Mouse (Mus musculus) intestine, embryonic 15.5 days (tissue): ENCODE measurements around the gene Catsper3. TPM values are rescaled to one million over a fixed set of nuclear protein-coding genes. Genes with fewer than 3 reads are reported as not detected.

Source experiments
- ATAC-seq: fragments of 200-750 bp; cut with Nextera tagmentation; 2 replicates; pipeline ENCODE4 v1.8.0; 2017; ENCODE audit warnings: moderate TSS enrichment, moderate library complexity
- H3K27ac ChIP-seq: fragments of 300-500 bp; sonication (generic); 2 replicates; pipeline ENCODE4 v1.5.1; 2015; ENCODE audit warnings: mild to moderate bottlenecking, inconsistent platforms
- H3K27me3 ChIP-seq: fragments of 300-500 bp; sonication (generic); replicated peaks from 2 replicates; pipeline ENCODE4 v1.6.1; 2015; ENCODE audit warnings: inconsistent platforms
- H3K36me3 ChIP-seq: fragments of 300-500 bp; sonication (generic); 2 replicates; pipeline ENCODE4 v1.6.1; 2015; ENCODE audit warnings: inconsistent platforms
- H3K4me1 ChIP-seq: fragments of 300-500 bp; sonication (generic); replicated peaks from 2 replicates; pipeline ENCODE4 v1.6.1; 2015; ENCODE audit warnings: inconsistent platforms
- H3K4me2 ChIP-seq: fragments of 300-500 bp; sonication (generic); replicated peaks from 2 replicates; pipeline ENCODE4 v1.6.1; 2015; ENCODE audit warnings: mild to moderate bottlenecking, inconsistent platforms
- H3K4me3 ChIP-seq: fragments of 300-500 bp; sonication (generic); replicated peaks from 2 replicates; pipeline ENCODE4 v1.5.1; 2015; ENCODE audit warnings: inconsistent platforms
- H3K9ac ChIP-seq: fragments of 300-500 bp; sonication (generic); 2 replicates; pipeline ENCODE4 v1.6.1; 2015; ENCODE audit warnings: inconsistent platforms
- H3K9me3 ChIP-seq: fragments of 300-500 bp; sonication (generic); 2 replicates; pipeline ENCODE4 v1.6.1; 2016; ENCODE audit warnings: inconsistent platforms
- WGBS: fragments of 180-500 bp; shearing (Covaris S2); methylation state at CpG from one replicate; pipeline ENCODE4 v1.1.7; 2015; 5-methylcytosine and 5-hydroxymethylcytosine counted together
- polyA plus RNA-seq: library from polyadenylated mRNA; unstranded; fragments of >200 nt; fragmentation: Nextera tagmentation; extraction: Ambion mirVana; gene quantifications from 2 replicates; pipeline ENCODE4 v1.2.1, GENCODE M21; 2015

The Catsper3 gene
- not detected in 2 replicates for polyA plus RNA-seq

DNA sequence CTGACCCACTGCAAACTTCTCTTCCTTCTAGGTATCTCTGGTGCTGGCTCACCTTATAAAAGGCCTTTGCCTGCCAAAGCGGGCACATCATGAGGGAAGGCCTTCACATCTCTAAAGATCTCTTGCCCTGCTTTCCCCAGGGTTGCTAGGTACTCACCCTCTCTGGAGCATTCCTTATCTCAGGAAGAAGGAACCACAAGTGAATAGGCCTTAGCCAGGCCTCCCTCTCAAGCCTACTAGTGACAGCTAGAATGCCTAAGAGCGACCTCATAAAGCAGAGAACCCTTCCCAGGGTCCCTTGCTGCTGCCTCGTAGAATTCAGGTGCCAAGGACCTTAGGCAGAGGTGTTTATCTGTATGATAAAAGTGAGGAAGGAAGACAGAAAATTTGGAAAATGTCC lies at the start of gene Catsper3:
TSS of gene Catsper3 (plus strand) at position 301 of the 400 bp plus-strand sequence.
- Histone ChIP-seq H3K4me2 (no peak within 1 kb of the TSS), H3K9me3 (no peaks in the 10 kb centered on the region), H3K9ac (no peak within 1 kb of the TSS), H3K4me1 (no peaks in the 10 kb centered on the region), H3K27me3 (no peaks in the 10 kb centered on the region), H3K27ac (no peak within 1 kb of the TSS), H3K36me3 (no peaks in the 10 kb centered on the region), H3K4me3 (no peak within 1 kb of the TSS)
- 73% methylated on average over 3 of the region's 3 CpGs for WGBS
- no peak for ATAC-seq

DNA sequence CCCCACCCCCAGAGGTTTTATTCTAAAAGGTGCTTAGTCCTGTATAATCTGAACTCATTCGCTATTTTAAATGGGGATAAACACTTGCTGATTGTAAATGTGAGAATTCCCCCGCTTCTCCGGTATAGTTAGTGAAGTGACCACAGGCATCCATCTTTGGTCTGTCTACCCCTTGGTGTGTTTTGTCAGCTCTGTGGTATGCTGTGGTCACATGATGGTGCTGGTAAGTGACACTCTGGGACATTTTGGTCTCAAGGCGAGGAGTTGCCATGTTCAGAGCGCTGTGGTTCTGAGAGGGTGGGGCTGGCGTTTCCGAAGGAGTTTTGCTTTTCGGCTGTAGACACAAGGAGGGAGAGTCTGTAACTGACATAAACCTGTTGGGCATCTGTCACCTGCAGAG lies 46.5 kb upstream of the Catsper3 start:
- no peak overlapping the region for H3K9ac ChIP-seq
- H3K27me3 ChIP-seq: no peaks in the 10 kb centered on the region
- no peak overlapping the region for H3K4me3 ChIP-seq
- ATAC-seq: no peak
- H3K9me3 ChIP-seq: no peaks in the 10 kb centered on the region
- no peak overlapping the region for H3K4me2 ChIP-seq
- no peak overlapping the region for H3K27ac ChIP-seq
- WGBS: 87% methylated on average over 8 of the region's 8 CpGs
- no peaks in the 10 kb centered on the region for H3K36me3 ChIP-seq
- H3K4me1 ChIP-seq: no peaks in the 10 kb centered on the region

DNA sequence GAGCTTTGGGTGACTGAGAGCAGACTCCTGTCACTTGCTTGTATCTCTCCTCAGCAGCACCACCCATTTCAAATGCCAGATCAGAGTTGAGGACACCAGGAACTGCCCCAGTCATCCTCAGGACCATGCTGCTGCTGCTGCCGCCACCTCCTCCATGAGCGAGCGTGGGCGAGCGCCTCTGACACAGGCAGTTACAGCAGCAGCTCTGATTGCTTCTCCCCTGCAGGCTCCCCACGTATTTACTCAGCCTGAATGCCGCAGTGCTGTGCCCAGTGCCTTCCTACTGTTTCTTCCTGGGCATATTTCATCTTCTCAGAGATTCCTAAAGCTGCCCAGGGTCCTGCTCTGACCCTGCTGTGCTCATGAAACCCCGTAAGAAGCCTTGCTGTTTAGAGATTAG lies 42.1 kb upstream of the Catsper3 start:
- ATAC-seq: no peak
- Histone ChIP-seq H3K9ac (no peak overlapping the region), H3K4me2 (no peak overlapping the region), H3K4me3 (no peak overlapping the region), H3K4me1 (no peaks in the 10 kb centered on the region), H3K27ac (no peak overlapping the region), H3K27me3 (no peaks in the 10 kb centered on the region), H3K36me3 (no peaks in the 10 kb centered on the region), H3K9me3 (no peaks in the 10 kb centered on the region)
- WGBS: 69% methylated on average over 8 of the region's 8 CpGs

DNA sequence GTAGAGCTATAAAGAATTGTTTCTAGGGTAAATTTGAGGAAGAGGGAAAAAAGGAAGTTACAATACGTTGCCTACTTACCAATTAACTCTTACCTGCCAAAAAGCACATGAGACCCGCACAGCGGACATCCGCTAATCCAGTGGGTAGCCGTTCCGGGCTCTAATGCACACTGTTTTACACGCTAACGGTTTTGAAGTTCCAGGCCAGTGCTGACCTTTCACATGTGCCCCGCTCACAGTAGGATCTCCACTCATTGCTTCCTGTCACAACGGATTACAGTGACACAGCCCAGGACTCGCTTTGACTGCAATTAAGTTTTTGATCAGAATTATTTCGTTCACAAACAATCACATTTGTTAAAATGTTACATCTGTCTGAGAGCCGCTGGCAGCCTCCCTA lies 30.0 kb upstream of the Catsper3 start:
- Histone ChIP-seq H3K9ac (no peak overlapping the region), H3K4me1 (peaks cover 4% of the 10 kb centered on the region; the same call in 1 of the 2 replicates), H3K4me3 (no peak overlapping the region), H3K9me3 (no peaks in the 10 kb centered on the region), H3K27ac (no peak overlapping the region), H3K27me3 (no peaks in the 10 kb centered on the region), H3K36me3 (no peaks in the 10 kb centered on the region), H3K4me2 (no peak overlapping the region)
- 58% methylated on average over 13 of the region's 13 CpGs for WGBS
- no peak for ATAC-seq

DNA sequence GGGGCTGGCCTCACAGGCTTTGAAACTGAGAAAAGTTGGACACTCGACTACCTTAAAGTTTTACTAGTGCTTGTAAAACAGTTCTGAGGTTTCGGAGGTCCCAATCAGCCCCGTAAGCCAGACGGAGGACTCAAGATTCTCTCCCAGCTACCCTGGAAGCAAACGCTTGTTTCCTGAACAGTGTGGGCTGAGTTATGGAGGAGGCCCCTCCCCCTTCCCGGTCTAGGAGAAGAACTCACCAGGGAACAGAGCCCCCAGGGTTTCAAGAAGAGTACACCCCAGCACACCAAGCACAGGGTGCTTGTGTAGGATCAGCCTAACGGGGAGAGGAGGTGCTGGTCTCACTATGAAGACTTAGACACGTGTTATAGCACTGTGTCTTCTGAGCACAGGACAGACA lies 27.6 kb upstream of the Catsper3 start:
- peak; percentile 72 for ATAC-seq
- no peaks in the 10 kb centered on the region for H3K36me3 ChIP-seq
- peaks cover 4% of the 10 kb centered on the region; the same call in 1 of the 2 replicates for H3K4me1 ChIP-seq
- no peak overlapping the region for H3K4me3 ChIP-seq
- H3K9ac ChIP-seq: no peak overlapping the region
- peak overlapping the region; percentile 39 for H3K4me2 ChIP-seq
- no peaks in the 10 kb centered on the region for H3K27me3 ChIP-seq
- H3K9me3 ChIP-seq: no peaks in the 10 kb centered on the region
- H3K27ac ChIP-seq: no peak overlapping the region
- WGBS: 31% methylated on average over 8 of the region's 8 CpGs

- WGBS: 91% methylated on average over 6 of the region's 6 CpGs
- ATAC-seq: no peak; the same call in 1 of the 2 replicates
- Histone ChIP-seq H3K9ac (no peak overlapping the region), H3K27me3 (no peaks in the 10 kb centered on the region), H3K4me2 (no peak overlapping the region), H3K4me1 (peaks cover 4% of the 10 kb centered on the region; the same call in 1 of the 2 replicates), H3K9me3 (no peaks in the 10 kb centered on the region), H3K4me3 (no peak overlapping the region), H3K36me3 (no peaks in the 10 kb centered on the region), H3K27ac (no peak overlapping the region)
These were observed 26.7 kb upstream of the Catsper3 start for GRCm38 (mm10) chr13:55757645-55758044.

DNA sequence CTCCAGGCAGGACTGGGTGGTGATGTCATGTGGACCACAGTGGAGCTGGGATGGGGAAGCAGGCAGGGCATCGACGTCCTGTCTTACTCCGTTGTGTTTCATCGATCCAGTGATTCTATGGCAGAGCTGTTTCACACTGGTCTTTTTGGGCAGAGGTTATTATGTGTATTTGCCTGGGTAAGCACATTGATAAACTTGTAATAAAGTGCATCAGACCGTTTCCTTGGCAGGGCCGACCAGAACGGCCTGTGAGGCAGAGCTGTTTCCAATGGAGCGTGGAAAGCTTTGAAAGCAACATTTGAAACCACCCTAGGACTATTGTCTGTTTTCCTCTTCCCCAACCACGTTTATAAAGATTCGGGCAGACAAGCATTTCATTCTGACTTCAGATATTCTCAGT lies 23.8 kb upstream of the Catsper3 start:
- Histone ChIP-seq H3K9ac (no peak overlapping the region), H3K36me3 (no peaks in the 10 kb centered on the region), H3K4me2 (no peak overlapping the region), H3K27ac (no peak overlapping the region), H3K4me1 (no peaks in the 10 kb centered on the region), H3K4me3 (no peak overlapping the region), H3K27me3 (no peaks in the 10 kb centered on the region), H3K9me3 (no peaks in the 10 kb centered on the region)
- WGBS: 64% methylated on average over 10 of the region's 10 CpGs
- no peak for ATAC-seq

DNA sequence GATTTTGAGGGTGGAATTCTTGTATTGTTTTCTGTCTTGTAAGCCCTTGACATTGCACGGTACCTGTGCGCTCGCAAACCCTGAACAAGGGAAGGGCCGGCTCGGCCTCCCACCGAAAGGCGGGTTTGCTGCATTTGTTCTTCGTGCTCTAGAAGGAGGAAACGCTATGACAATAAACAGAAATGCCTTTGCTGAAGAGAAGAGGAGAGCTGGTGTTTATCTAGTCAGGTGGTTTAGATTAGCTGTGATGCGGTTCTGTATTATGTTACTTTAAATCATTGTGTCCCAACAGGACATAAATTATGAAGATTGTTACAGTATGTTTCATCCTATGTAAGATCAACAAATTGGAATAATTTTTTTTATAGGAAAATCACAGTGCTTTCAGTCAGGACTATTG lies 22.9 kb upstream of the Catsper3 start:
- Histone ChIP-seq H3K27me3 (no peaks in the 10 kb centered on the region), H3K27ac (no peak overlapping the region), H3K36me3 (no peaks in the 10 kb centered on the region), H3K9me3 (no peaks in the 10 kb centered on the region), H3K4me1 (no peaks in the 10 kb centered on the region), H3K4me3 (no peak overlapping the region), H3K4me2 (no peak overlapping the region), H3K9ac (no peak overlapping the region)
- no peak for ATAC-seq
- WGBS: 44% methylated on average over 10 of the region's 10 CpGs

GRCm38 (mm10) chr13:55774352-55774751 lies 10.0 kb upstream of the Catsper3 start:
- 81% methylated on average over 7 of the region's 7 CpGs for WGBS
- Histone ChIP-seq H3K27me3 (no peaks in the 10 kb centered on the region), H3K36me3 (no peaks in the 10 kb centered on the region), H3K4me3 (no peak overlapping the region), H3K27ac (no peak overlapping the region), H3K9me3 (no peaks in the 10 kb centered on the region), H3K9ac (no peak overlapping the region), H3K4me1 (peaks cover 5% of the 10 kb centered on the region; the same call in 1 of the 2 replicates), H3K4me2 (no peak overlapping the region)
- no peak for ATAC-seq

GRCm38 (mm10) chr13:55775056-55775455 lies 9.3 kb upstream of the Catsper3 start:
- Histone ChIP-seq H3K36me3 (no peaks in the 10 kb centered on the region), H3K4me1 (peaks cover 5% of the 10 kb centered on the region; the same call in 1 of the 2 replicates), H3K27ac (no peak overlapping the region), H3K4me3 (no peak overlapping the region), H3K9ac (no peak overlapping the region), H3K4me2 (no peak overlapping the region), H3K9me3 (no peaks in the 10 kb centered on the region), H3K27me3 (no peaks in the 10 kb centered on the region)
- 21% methylated on average over 11 of the region's 11 CpGs for WGBS
- ATAC-seq: no peak

DNA sequence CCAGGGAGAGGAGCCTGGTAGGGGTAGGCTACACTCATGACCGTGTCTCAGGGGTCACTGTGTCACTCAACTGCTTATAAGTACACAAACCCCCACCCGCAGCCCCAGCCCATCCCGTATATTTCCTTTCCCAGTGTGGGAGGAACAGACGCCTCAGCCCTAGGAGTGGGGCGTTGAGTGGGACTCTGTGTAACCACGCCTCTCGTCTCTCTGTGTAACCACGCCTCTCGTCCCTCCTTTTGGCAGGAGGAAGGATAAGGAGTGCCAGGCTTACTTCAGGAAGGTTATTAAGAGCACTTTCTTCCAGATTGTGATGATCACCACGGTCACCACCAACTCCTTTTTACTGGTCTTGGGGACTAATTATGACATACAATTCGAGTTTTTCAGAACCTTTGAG lies 1.8 kb downstream of the Catsper3 start:
- H3K4me2 ChIP-seq: no peak overlapping the region
- H3K27ac ChIP-seq: no peak overlapping the region
- no peaks in the 10 kb centered on the region for H3K27me3 ChIP-seq
- 0 out of 2 replicates have a peak, but pooled peaks have one; percentile 23 for ATAC-seq
- WGBS: 53% methylated on average over 11 of the region's 11 CpGs
- no peaks in the 10 kb centered on the region for H3K4me1 ChIP-seq
- no peak overlapping the region for H3K4me3 ChIP-seq
- H3K36me3 ChIP-seq: no peaks in the 10 kb centered on the region
- H3K9ac ChIP-seq: no peak overlapping the region
- no peaks in the 10 kb centered on the region for H3K9me3 ChIP-seq

DNA sequence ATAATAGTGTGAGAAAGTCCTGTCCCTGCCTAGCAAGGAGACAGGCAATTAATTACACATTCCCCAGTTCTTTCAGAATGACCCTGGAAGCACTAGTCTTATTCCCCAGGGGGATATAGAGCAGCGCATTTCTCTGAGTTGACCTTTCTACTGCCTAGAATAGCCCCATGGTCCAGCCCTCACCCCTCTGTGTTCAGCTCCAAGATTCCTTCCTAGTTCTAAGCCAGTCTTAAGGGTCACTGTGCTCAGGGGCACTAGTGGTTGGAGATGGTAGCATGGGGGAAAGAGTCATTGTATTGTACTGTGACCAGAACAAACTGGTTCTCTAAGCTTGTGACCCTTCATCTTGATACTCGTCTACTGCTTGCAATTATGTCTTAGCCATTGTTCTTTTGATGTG lies 16.9 kb downstream of the Catsper3 start:
- ATAC-seq: no peak
- 77% methylated on average over 2 of the region's 2 CpGs for WGBS
- H3K36me3 ChIP-seq: no peaks in the 10 kb centered on the region
- H3K27ac ChIP-seq: no peak overlapping the region
- H3K4me3 ChIP-seq: no peak overlapping the region
- no peak overlapping the region for H3K4me2 ChIP-seq
- no peak overlapping the region for H3K9ac ChIP-seq
- H3K27me3 ChIP-seq: no peaks in the 10 kb centered on the region
- no peaks in the 10 kb centered on the region for H3K4me1 ChIP-seq
- H3K9me3 ChIP-seq: no peaks in the 10 kb centered on the region

DNA sequence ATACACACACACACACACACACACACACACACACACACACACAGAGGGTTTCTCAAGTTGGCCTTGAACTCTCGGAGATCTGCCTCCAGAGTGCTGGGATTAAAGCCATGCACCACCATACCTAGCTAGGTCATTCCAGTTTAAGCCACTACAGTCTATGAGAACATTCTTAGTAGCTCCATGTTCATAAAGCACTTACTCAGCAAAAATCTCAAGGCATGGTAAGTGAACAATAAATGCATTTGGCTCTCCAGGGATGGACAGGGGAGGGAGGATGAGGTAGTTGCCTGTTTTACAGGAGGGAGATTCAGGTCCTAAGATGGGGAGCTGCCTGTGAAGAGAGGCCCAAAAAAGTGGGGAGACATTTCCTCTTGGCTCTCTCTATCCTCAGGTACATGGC lies 19.6 kb downstream of the Catsper3 start:
- Histone ChIP-seq H3K36me3 (no peaks in the 10 kb centered on the region), H3K4me2 (no peak overlapping the region), H3K9ac (no peak overlapping the region), H3K4me1 (no peaks in the 10 kb centered on the region), H3K27ac (no peak overlapping the region), H3K4me3 (no peak overlapping the region), H3K27me3 (no peaks in the 10 kb centered on the region), H3K9me3 (no peaks in the 10 kb centered on the region)
- 94% methylated on average over 1 of the region's 1 CpGs for WGBS
- no peak for ATAC-seq
